Mouse (Mus musculus) lung, embryonic 14.5 days (tissue): ENCODE measurements at regions not wholly inside any gene's neighbourhood (a gene's known extent, or its start where the extent isn't known, plus 50 kb on each side); places are given as distances from the start of the nearest gene placed in this dataset.

Experiments
- ATAC-seq: fragments of 200-750 bp; cut with Nextera tagmentation; 2 replicates; pipeline ENCODE4 v1.8.0; 2017; ENCODE audit warnings: mild to moderate bottlenecking, moderate TSS enrichment, moderate library complexity; ENCODE audit not compliant: insufficient read depth
- DNase-seq: peaks from one replicate; pipeline ENCODE4 v3.0.0-alpha.2; 2015
- H3K27ac ChIP-seq: fragments of 300-500 bp; sonication (generic); 2 replicates; pipeline ENCODE4 v1.5.1; 2014; ENCODE audit warnings: low read depth, mild to moderate bottlenecking, moderate library complexity
- H3K27me3 ChIP-seq: fragments of 300-500 bp; sonication (generic); 2 replicates; pipeline ENCODE4 v1.6.1; 2014; ENCODE audit warnings: low read length, control low read depth; ENCODE audit not compliant: insufficient read depth
- H3K36me3 ChIP-seq: fragments of 300-500 bp; sonication (generic); 2 replicates; pipeline ENCODE4 v1.6.1; 2014; ENCODE audit warnings: control low read depth; ENCODE audit not compliant: insufficient read depth
- H3K4me1 ChIP-seq: fragments of 300-500 bp; sonication (generic); 2 replicates; pipeline ENCODE4 v1.6.1; 2014; ENCODE audit warnings: antibody characterized with exemption, control low read depth; ENCODE audit not compliant: insufficient read depth
- H3K4me2 ChIP-seq: fragments of 300-500 bp; sonication (generic); 2 replicates; pipeline ENCODE4 v1.6.1; 2014; ENCODE audit warnings: mild to moderate bottlenecking
- H3K4me3 ChIP-seq: fragments of 300-500 bp; sonication (generic); 2 replicates; pipeline ENCODE4 v1.5.1; 2014; ENCODE audit warnings: low read depth, low read length
- H3K9ac ChIP-seq: fragments of 300-500 bp; sonication (generic); 2 replicates; pipeline ENCODE4 v1.6.1; 2014
- H3K9me3 ChIP-seq: fragments of 300-500 bp; sonication (generic); 2 replicates; pipeline ENCODE4 v1.6.1; 2016; ENCODE audit warnings: low read depth, low read length, control low read depth
- CTCF ChIP-seq: IDR thresholded peaks from 2 replicates; pipeline ENCODE4 v1.5.1; 2016; ENCODE audit warnings: antibody characterized with exemption, low read depth
- WGBS: fragments of 180-500 bp; shearing (Covaris S2); extraction: QIAGEN DNeasy Blood & Tissue Kit; methylation state at CpG from one replicate; pipeline ENCODE4 v1.1.7; 2014; 5-methylcytosine and 5-hydroxymethylcytosine counted together

DNA sequence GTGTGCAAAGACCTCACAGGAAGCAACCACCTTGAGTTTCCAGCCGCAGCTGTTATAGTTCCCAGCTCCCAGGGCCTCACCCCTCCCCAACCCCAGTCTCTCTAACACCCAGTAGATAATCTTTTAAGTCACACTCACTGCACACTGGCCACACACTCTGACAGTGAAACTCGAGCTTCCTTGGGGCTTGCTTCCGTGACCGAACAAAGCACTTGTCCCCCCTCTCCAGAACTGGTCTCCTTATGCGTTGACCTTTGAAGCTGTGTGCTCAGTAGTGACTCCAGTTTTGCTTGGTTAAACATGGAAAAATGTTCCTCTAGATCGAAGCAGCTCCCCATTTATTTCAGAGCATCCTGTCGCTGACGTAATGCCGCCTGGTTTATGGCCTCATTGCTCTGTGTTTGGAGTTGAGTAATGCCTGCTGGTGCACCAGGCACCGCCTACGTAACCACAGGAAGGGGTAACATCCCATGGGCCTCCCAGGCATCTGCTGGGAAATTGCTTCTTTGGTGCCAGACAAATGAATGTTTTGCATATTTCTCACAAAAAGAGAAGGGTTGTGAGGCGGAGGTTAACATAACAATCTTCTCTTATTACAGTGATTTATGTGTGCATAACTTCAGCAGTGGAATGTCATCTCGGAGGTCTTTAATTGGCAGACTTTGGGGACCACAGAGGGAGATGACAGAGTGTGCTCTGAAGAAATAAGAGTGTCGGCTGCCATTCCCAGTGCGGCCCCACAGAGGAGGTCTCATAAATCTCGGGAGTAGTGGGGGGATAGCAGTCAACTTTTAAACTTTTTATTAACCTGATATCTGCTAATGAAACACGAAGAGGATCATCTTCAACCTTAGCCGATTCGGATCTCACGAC lies 292.7 kb upstream of the Zfp507 start:
- peak; percentile 93 for DNase-seq
- H3K4me2 ChIP-seq = peak overlapping the region; percentile 27; the same call in 1 of the 2 replicates
- no peak overlapping the region for H3K4me3 ChIP-seq
- peak overlapping the region; percentile 80 for H3K27ac ChIP-seq
- WGBS = 18% methylated on average over 20 of the region's 20 CpGs
- peaks cover 30% of the 10 kb centered on the region for H3K4me1 ChIP-seq
- no peak for TF ChIP-seq CTCF
- no peaks in the 10 kb centered on the region for H3K9me3 ChIP-seq
- peak; percentile 89 for ATAC-seq
- H3K9ac ChIP-seq = no peak overlapping the region
- H3K36me3 ChIP-seq = no peaks in the 10 kb centered on the region
- H3K27me3 ChIP-seq = no peaks in the 10 kb centered on the region

DNA sequence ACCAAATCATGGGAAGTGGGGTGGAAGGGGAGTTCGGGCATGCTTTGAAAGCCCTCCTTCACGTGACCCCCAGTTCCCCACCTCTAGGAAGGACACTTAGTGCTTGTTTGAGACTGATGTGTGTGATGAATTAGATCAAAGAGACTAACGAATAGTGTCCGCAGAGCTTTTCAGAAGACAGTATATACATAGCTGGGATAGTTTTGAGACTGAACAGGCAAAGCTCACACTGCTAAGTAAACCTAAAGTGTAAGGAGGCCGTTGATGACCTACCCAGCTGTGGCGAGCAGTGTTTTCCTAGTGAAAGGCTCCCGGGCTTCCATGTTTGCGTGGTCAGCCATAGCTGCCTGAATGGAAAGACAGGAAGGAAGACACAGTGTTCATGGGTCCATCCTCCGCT lies 288.3 kb upstream of the Zfp507 start:
- TF ChIP-seq CTCF = no peak
- H3K4me1 ChIP-seq = peaks cover 25% of the 10 kb centered on the region
- WGBS = 16% methylated on average over 9 of the region's 9 CpGs
- ATAC-seq (peak; percentile 52), DNase-seq (peak; percentile 73)
- no peaks in the 10 kb centered on the region for H3K9me3 ChIP-seq
- H3K4me2 ChIP-seq = peak overlapping the region; percentile 0; the same call in 1 of the 2 replicates
- no peak overlapping the region for H3K9ac ChIP-seq
- no peak overlapping the region for H3K4me3 ChIP-seq
- no peaks in the 10 kb centered on the region for H3K36me3 ChIP-seq
- no peaks in the 10 kb centered on the region for H3K27me3 ChIP-seq
- H3K27ac ChIP-seq = peak overlapping the region; percentile 76

DNA sequence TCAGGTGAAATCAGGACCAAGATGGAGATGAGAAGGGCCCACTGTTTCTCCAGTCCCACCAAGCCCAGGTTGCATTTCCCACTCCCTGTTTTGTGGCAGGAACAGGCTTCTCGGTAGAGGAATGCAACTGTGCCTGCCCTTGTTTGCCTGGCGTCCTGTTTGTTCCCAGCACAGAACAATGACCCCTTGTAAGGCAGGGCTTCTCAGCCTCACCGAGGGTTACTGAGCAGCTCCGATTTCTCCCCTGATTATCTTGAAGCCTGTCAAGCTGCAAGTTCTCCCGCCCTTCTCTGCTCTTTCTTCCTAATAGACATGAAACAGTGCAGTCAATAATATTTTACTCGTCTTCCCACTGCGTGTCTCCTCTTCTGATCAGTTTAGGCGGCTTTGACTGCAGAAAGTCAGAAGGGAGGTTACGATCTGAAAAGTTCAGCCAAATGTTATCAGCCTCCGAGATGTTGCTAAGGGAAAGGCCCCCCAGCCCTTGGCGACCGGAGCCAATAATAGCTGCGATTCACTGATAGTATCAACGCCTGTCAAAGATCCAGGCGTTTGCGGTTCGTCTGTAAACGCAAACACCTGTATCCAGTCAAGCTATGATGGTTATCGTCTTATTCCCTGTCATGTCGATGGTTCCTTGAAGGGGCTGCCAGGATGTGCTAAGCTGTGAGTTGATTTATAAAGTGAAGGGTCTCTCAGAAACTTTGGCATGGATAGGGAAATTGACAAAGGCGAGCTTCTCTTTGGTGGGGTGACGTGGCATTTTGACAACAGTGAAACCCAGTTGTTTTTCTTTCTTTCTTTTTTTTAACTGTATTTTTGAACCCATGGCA lies 287.7 kb upstream of the Zfp507 start:
- Histone ChIP-seq H3K4me3 (no peak overlapping the region), H3K36me3 (no peaks in the 10 kb centered on the region), H3K27me3 (no peaks in the 10 kb centered on the region), H3K9me3 (no peaks in the 10 kb centered on the region), H3K4me1 (peaks cover 20% of the 10 kb centered on the region), H3K27ac (peak overlapping the region; percentile 76), H3K9ac (no peak overlapping the region), H3K4me2 (peak overlapping the region; percentile 0; the same call in 1 of the 2 replicates)
- DNase-seq (peak; percentile 92), ATAC-seq (peak; percentile 74)
- WGBS = 8% methylated on average over 22 of the region's 22 CpGs
- TF ChIP-seq CTCF = no peak

DNA sequence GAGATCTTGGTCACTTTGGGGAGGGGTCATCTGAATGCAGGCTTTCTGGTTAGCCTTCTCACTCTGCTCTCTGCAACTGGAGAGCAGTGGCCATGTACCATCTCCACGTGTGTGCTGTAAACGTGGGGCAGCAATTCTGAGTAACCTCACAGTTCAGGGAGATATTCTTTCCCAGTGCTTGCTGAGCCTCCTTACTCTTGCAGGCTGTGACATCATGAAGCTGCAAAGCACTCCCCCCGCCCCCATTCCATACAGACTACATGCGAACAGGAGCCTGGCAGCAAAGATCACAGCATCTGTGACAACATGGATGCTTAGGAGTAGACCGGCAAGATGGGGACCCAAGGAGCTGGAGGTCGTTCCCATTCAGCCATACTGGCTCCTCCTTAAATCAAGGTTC lies 284.8 kb upstream of the Zfp507 start:
- 78% methylated on average over 6 of the region's 6 CpGs for WGBS
- DNase-seq = no peak

DNA sequence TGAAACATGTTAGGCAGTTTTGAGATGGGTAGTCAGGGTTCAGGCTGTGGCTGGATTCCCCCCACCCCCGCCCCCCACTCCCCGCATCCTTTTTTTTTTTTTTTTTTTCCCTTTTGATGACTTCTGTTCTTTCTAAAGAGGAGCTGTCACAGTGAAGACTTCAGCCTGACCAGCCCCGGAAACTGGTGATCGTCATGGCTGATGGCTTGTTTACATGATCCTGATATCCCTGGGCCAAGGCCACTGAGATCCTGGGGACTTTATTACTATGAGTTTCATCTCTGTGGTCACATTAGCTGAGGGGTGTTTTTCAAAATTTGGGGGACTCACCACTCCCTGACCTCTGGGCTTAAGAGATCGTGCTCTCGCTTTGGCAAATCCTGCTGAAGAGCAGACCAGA lies 275.9 kb upstream of the Zfp507 start:
- Histone ChIP-seq H3K27me3 (no peaks in the 10 kb centered on the region), H3K9ac (no peak overlapping the region), H3K4me1 (peaks cover 26% of the 10 kb centered on the region; the same call in 1 of the 2 replicates), H3K4me2 (no peak overlapping the region), H3K27ac (peak overlapping the region; percentile 71), H3K4me3 (no peak overlapping the region), H3K9me3 (peaks cover 5% of the 10 kb centered on the region; the same call in 1 of the 2 replicates), H3K36me3 (no peaks in the 10 kb centered on the region)
- no peak for TF ChIP-seq CTCF
- DNase-seq (peak; percentile 63), ATAC-seq (0 out of 2 replicates have a peak, but pooled peaks have one; percentile 41)
- 30% methylated on average over 6 of the region's 6 CpGs for WGBS

More for the DNA sequence above, 284.8 kb upstream of the Zfp507 start:
- no peaks in the 10 kb centered on the region for H3K9me3 ChIP-seq
- no peak overlapping the region for H3K4me3 ChIP-seq
- H3K4me1 ChIP-seq = peaks cover 10% of the 10 kb centered on the region; the same call in 1 of the 2 replicates
- no peak overlapping the region for H3K27ac ChIP-seq
- no peaks in the 10 kb centered on the region for H3K36me3 ChIP-seq
- H3K9ac ChIP-seq = no peak overlapping the region
- H3K4me2 ChIP-seq = no peak overlapping the region
- ATAC-seq = no peak
- H3K27me3 ChIP-seq = no peaks in the 10 kb centered on the region
- no peak for TF ChIP-seq CTCF

DNA sequence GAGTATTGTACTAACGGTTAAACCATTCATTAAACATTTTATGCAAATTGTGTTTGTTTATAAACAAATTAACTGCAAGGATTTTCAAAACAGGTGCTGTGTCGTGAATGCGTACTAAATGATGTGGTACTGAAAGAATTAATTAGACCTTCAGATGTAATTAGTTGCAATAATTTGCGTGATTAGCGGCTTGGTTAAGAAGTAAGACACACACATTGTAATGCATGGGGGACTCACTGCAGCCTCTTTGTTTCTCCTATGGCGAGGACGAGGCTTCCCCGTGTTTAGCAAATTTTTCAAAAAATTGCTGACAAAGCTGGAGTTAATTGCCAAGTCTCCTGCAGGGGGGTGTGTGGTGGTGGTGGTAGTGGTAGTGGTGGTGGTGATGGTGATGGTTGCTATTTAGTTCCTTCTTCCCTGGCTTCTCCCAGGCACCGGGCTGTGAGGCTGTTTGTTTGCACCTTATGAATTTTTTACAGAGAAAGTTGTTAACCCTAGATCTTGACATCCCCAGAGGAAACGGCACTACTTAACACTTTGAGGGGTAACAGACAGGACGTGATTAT lies 275.4 kb upstream of the Zfp507 start:
- 0 out of 2 replicates have a peak overlapping the region, but pooled peaks have one; percentile 21 for H3K27ac ChIP-seq
- TF ChIP-seq CTCF = peak; percentile 19; the same call in 1 of the 2 replicates
- DNase-seq = peak; percentile 62

More for the DNA sequence above, 275.4 kb upstream of the Zfp507 start:
- no peak overlapping the region for H3K9ac ChIP-seq
- H3K4me2 ChIP-seq = no peak overlapping the region
- 45% methylated on average over 11 of the region's 11 CpGs for WGBS
- ATAC-seq = no peak
- H3K27me3 ChIP-seq = no peaks in the 10 kb centered on the region
- H3K9me3 ChIP-seq = peaks cover 5% of the 10 kb centered on the region; the same call in 1 of the 2 replicates
- H3K4me1 ChIP-seq = peaks cover 29% of the 10 kb centered on the region
- H3K36me3 ChIP-seq = no peaks in the 10 kb centered on the region
- H3K4me3 ChIP-seq = no peak overlapping the region
